Mouse (Mus musculus) midbrain, embryonic 16.5 days (tissue): ENCODE results near the gene Ndc1. TPM values are rescaled to one million over a fixed set of nuclear protein-coding genes. Genes with fewer than 3 reads are reported as not detected.

Experiments used
- ATAC-seq: fragments of 200-750 bp; cut with Nextera tagmentation; 2 replicates; pipeline ENCODE4 v1.8.0; 2017; ENCODE audit warnings: moderate TSS enrichment
- H3K27ac ChIP-seq: fragments of 300-500 bp; sonication (generic); 2 replicates; pipeline ENCODE4 v1.5.1; 2014; ENCODE audit warnings: mild to moderate bottlenecking, low read length, mixed read lengths
- H3K27me3 ChIP-seq: fragments of 300-500 bp; sonication (generic); 2 replicates; pipeline ENCODE4 v1.6.1; 2014; ENCODE audit warnings: low read depth, low read length, mixed read lengths; ENCODE audit not compliant: control insufficient read depth, insufficient read depth
- H3K36me3 ChIP-seq: fragments of 300-500 bp; sonication (generic); 2 replicates; pipeline ENCODE4 v1.6.1; 2014; ENCODE audit warnings: mild to moderate bottlenecking, low read length, moderate library complexity, mixed read lengths; ENCODE audit not compliant: control insufficient read depth, insufficient read depth
- H3K4me1 ChIP-seq: fragments of 300-500 bp; sonication (generic); 2 replicates; pipeline ENCODE4 v1.6.1; 2014; ENCODE audit warnings: mild to moderate bottlenecking, low read length, mixed read lengths; ENCODE audit not compliant: control insufficient read depth, insufficient read depth
- H3K4me2 ChIP-seq: fragments of 300-500 bp; sonication (generic); 2 replicates; pipeline ENCODE4 v1.6.1; 2014; ENCODE audit warnings: mild to moderate bottlenecking, low read length, mixed read lengths
- H3K4me3 ChIP-seq: fragments of 300-500 bp; sonication (generic); 2 replicates; pipeline ENCODE4 v1.5.1; 2014; ENCODE audit warnings: low read depth, mild to moderate bottlenecking, low read length, moderate library complexity, mixed read lengths
- H3K9ac ChIP-seq: fragments of 300-500 bp; sonication (generic); 2 replicates; pipeline ENCODE4 v1.6.1; 2014; ENCODE audit warnings: low read depth, low read length, mixed read lengths
- H3K9me3 ChIP-seq: fragments of 300-500 bp; sonication (generic); replicated peaks from 2 replicates; pipeline ENCODE4 v1.6.1; 2014; ENCODE audit warnings: mild to moderate bottlenecking, low read length, mixed read lengths; ENCODE audit not compliant: control insufficient read depth, poor library complexity, severe bottlenecking
- WGBS: fragments of 180-500 bp; shearing (Covaris S2); extraction: QIAGEN DNeasy Blood & Tissue Kit; methylation state at CpG from one replicate; pipeline ENCODE4 v1.1.7; 2014; 5-methylcytosine and 5-hydroxymethylcytosine counted together
- polyA plus RNA-seq: library from polyadenylated mRNA; unstranded; fragments of >200 nt; fragmentation: Nextera tagmentation; extraction: Ambion mirVana; gene quantifications from 2 replicates; pipeline ENCODE4 v1.2.1, GENCODE M21; 2015

Gene Ndc1
- 19.3 and 19.8 TPM in 2 replicates for polyA plus RNA-seq

GRCm38 (mm10) chr4:107367567-107368314 lies at the start of gene Ndc1:
Gene Ndc1, plus strand, starts transcription at chr4:107367784.
- Histone ChIP-seq H3K36me3 (no peaks in the 10 kb centered on the region), H3K9ac (peak within 1 kb of the TSS; percentile 93), H3K4me3 (peak within 1 kb of the TSS; percentile 89), H3K27me3 (no peaks in the 10 kb centered on the region), H3K9me3 (no peaks in the 10 kb centered on the region), H3K4me2 (peak within 1 kb of the TSS; percentile 79), H3K27ac (peak within 1 kb of the TSS; percentile 94), H3K4me1 (peaks cover 8% of the 10 kb centered on the region)
- ATAC-seq = peak; percentile 98
- under 1% methylated on average over 49 of the region's 51 CpGs for WGBS

- ATAC-seq = no peak
- Histone ChIP-seq H3K9me3 (no peaks in the 10 kb centered on the region), H3K36me3 (peaks cover 15% of the 10 kb centered on the region; the same call in 1 of the 2 replicates), H3K4me1 (peaks cover 8% of the 10 kb centered on the region), H3K4me2 (no peak overlapping the region), H3K27me3 (no peaks in the 10 kb centered on the region), H3K27ac (no peak overlapping the region), H3K4me3 (no peak overlapping the region), H3K9ac (no peak overlapping the region)
- WGBS = 78% methylated on average over 8 of the region's 8 CpGs
Observed at GRCm38 (mm10) chr4:107318646-107319045, 48.9 kb upstream of the Ndc1 start.

- WGBS = 79% methylated on average over 2 of the region's 2 CpGs
- no peak for ATAC-seq
- Histone ChIP-seq H3K36me3 (peaks cover 19% of the 10 kb centered on the region), H3K9ac (no peak overlapping the region), H3K9me3 (no peaks in the 10 kb centered on the region), H3K27ac (no peak overlapping the region), H3K4me1 (no peaks in the 10 kb centered on the region), H3K27me3 (no peaks in the 10 kb centered on the region), H3K4me3 (no peak overlapping the region), H3K4me2 (no peak overlapping the region)
Observed at GRCm38 (mm10) chr4:107321041-107321440, 46.5 kb upstream of the Ndc1 start.

GRCm38 (mm10) chr4:107323113-107323512 lies 44.5 kb upstream of the Ndc1 start:
- no peak for ATAC-seq
- Histone ChIP-seq H3K9ac (no peak overlapping the region), H3K4me1 (no peaks in the 10 kb centered on the region), H3K4me2 (no peak overlapping the region), H3K4me3 (no peak overlapping the region), H3K27me3 (no peaks in the 10 kb centered on the region), H3K36me3 (peaks cover 19% of the 10 kb centered on the region), H3K27ac (no peak overlapping the region), H3K9me3 (no peaks in the 10 kb centered on the region)
- 96% methylated on average over 2 of the region's 2 CpGs for WGBS

GRCm38 (mm10) chr4:107328530-107328929 lies 39.1 kb upstream of the Ndc1 start:
- Histone ChIP-seq H3K9ac (no peak overlapping the region), H3K9me3 (no peaks in the 10 kb centered on the region), H3K36me3 (peaks cover 4% of the 10 kb centered on the region), H3K27ac (no peak overlapping the region), H3K4me2 (no peak overlapping the region), H3K4me1 (no peaks in the 10 kb centered on the region), H3K4me3 (no peak overlapping the region), H3K27me3 (no peaks in the 10 kb centered on the region)
- ATAC-seq = no peak
- 98% methylated on average over 8 of the region's 8 CpGs for WGBS

GRCm38 (mm10) chr4:107333514-107333913 lies 34.1 kb upstream of the Ndc1 start:
- 92% methylated on average over 4 of the region's 4 CpGs for WGBS

GRCm38 (mm10) chr4:107336356-107336755 lies 31.2 kb upstream of the Ndc1 start:
- no peak overlapping the region for H3K9ac ChIP-seq
- H3K36me3 ChIP-seq = no peaks in the 10 kb centered on the region
- no peak overlapping the region for H3K4me3 ChIP-seq
- no peaks in the 10 kb centered on the region for H3K27me3 ChIP-seq
- H3K27ac ChIP-seq = no peak overlapping the region
- H3K4me1 ChIP-seq = no peaks in the 10 kb centered on the region
- 79% methylated on average over 8 of the region's 8 CpGs for WGBS
- H3K4me2 ChIP-seq = no peak overlapping the region
- ATAC-seq = no peak
- no peaks in the 10 kb centered on the region for H3K9me3 ChIP-seq

More at GRCm38 (mm10) chr4:107333514-107333913, 34.1 kb upstream of the Ndc1 start:
- H3K9me3 ChIP-seq = no peaks in the 10 kb centered on the region
- H3K4me3 ChIP-seq = no peak overlapping the region
- no peaks in the 10 kb centered on the region for H3K36me3 ChIP-seq
- no peak overlapping the region for H3K9ac ChIP-seq
- no peak overlapping the region for H3K27ac ChIP-seq
- H3K4me2 ChIP-seq = no peak overlapping the region
- no peaks in the 10 kb centered on the region for H3K27me3 ChIP-seq
- ATAC-seq = no peak
- no peaks in the 10 kb centered on the region for H3K4me1 ChIP-seq

GRCm38 (mm10) chr4:107337455-107337854 lies 30.1 kb upstream of the Ndc1 start:
- H3K36me3 ChIP-seq = no peaks in the 10 kb centered on the region
- ATAC-seq = no peak
- H3K27ac ChIP-seq = no peak overlapping the region
- H3K9me3 ChIP-seq = no peaks in the 10 kb centered on the region
- H3K27me3 ChIP-seq = no peaks in the 10 kb centered on the region
- no peak overlapping the region for H3K4me3 ChIP-seq
- no peak overlapping the region for H3K4me2 ChIP-seq
- 90% methylated on average over 5 of the region's 5 CpGs for WGBS
- H3K9ac ChIP-seq = no peak overlapping the region
- no peaks in the 10 kb centered on the region for H3K4me1 ChIP-seq

GRCm38 (mm10) chr4:107341354-107341753 lies 26.2 kb upstream of the Ndc1 start:
- Histone ChIP-seq H3K4me1 (no peaks in the 10 kb centered on the region), H3K4me2 (no peak overlapping the region), H3K27me3 (no peaks in the 10 kb centered on the region), H3K27ac (no peak overlapping the region), H3K36me3 (no peaks in the 10 kb centered on the region), H3K4me3 (no peak overlapping the region), H3K9ac (no peak overlapping the region), H3K9me3 (no peaks in the 10 kb centered on the region)
- WGBS = 44% methylated on average over 5 of the region's 5 CpGs
- no peak for ATAC-seq
